Mouse (Mus musculus) forebrain, embryonic 15.5 days (tissue): ENCODE results near the gene Gm17662. TPM values are rescaled to one million over a fixed set of nuclear protein-coding genes. Genes with fewer than 3 reads are reported as not detected.

Source experiments
- ATAC-seq: fragments of 200-750 bp; cut with Nextera tagmentation; replicated peaks from 2 replicates; pipeline ENCODE4 v1.8.0; 2017; ENCODE audit warnings: mild to moderate bottlenecking, moderate TSS enrichment, moderate library complexity
- H3K27ac ChIP-seq: fragments of 300-500 bp; sonication (generic); replicated peaks from 2 replicates; pipeline ENCODE4 v1.5.1; 2015; ENCODE audit warnings: mild to moderate bottlenecking, inconsistent platforms
- H3K27me3 ChIP-seq: fragments of 300-500 bp; sonication (generic); 2 replicates; pipeline ENCODE4 v1.6.1; 2015; ENCODE audit warnings: inconsistent platforms
- H3K36me3 ChIP-seq: fragments of 300-500 bp; sonication (generic); 2 replicates; pipeline ENCODE4 v1.6.1; 2015; ENCODE audit warnings: mild to moderate bottlenecking, inconsistent platforms
- H3K4me1 ChIP-seq: fragments of 300-500 bp; sonication (generic); 2 replicates; pipeline ENCODE4 v1.6.1; 2015; ENCODE audit warnings: inconsistent platforms
- H3K4me2 ChIP-seq: fragments of 300-500 bp; sonication (generic); replicated peaks from 2 replicates; pipeline ENCODE4 v1.6.1; 2015; ENCODE audit warnings: mild to moderate bottlenecking, inconsistent platforms
- H3K4me3 ChIP-seq: fragments of 300-500 bp; sonication (generic); 2 replicates; pipeline ENCODE4 v1.5.1; 2015; ENCODE audit warnings: mild to moderate bottlenecking, inconsistent platforms
- H3K9ac ChIP-seq: fragments of 300-500 bp; sonication (generic); replicated peaks from 2 replicates; pipeline ENCODE4 v1.6.1; 2015; ENCODE audit warnings: mild to moderate bottlenecking, inconsistent platforms
- H3K9me3 ChIP-seq: fragments of 300-500 bp; sonication (generic); 2 replicates; pipeline ENCODE4 v1.6.1; 2016; ENCODE audit warnings: inconsistent platforms
- WGBS: fragments of 180-500 bp; shearing (Covaris S2); methylation state at CpG from one replicate; pipeline ENCODE4 v1.1.7; 2015; ENCODE audit warnings: mixed read lengths; 5-methylcytosine and 5-hydroxymethylcytosine counted together
- polyA plus RNA-seq: library from polyadenylated mRNA; unstranded; fragments of >200 nt; fragmentation: Nextera tagmentation; extraction: Ambion mirVana; gene quantifications from 2 replicates; pipeline ENCODE4 v1.2.1, GENCODE M21; 2015

Gene Gm17662
- polyA plus RNA-seq, 1 experiment from 2014 or later: not detected

GRCm38 (mm10) chr4:104842204-104842603, 14.9 kb upstream of the Gm17662 start:
- no peak overlapping the region for H3K9ac ChIP-seq
- H3K4me3 ChIP-seq: no peak overlapping the region
- no peak overlapping the region for H3K27ac ChIP-seq
- no peaks in the 10 kb centered on the region for H3K27me3 ChIP-seq
- no peaks in the 10 kb centered on the region for H3K9me3 ChIP-seq
- H3K4me2 ChIP-seq: no peak overlapping the region
- no peaks in the 10 kb centered on the region for H3K4me1 ChIP-seq
- ATAC-seq: no peak
- 84% methylated on average over 5 of the region's 5 CpGs for WGBS
- no peaks in the 10 kb centered on the region for H3K36me3 ChIP-seq

DNA sequence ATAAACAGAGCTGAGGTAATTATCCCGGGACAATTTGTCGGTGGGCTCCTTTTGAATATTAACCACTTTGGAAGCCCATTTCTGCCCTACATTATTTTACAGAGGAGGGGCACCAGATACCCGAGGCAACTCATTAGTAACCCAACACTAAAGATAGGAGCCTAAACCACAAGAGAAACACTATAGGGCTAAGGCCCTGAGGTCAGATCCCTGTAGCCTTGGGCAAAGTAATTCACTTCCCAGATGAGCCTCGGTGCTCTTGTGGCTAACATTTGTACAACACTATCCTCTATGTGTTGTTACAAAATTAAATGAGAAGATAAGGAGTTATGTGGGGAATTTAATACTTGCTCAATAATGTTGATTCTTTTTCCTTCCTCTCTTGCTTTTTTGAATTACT, 13.6 kb upstream of the Gm17662 start:
- Histone ChIP-seq H3K9me3 (no peaks in the 10 kb centered on the region), H3K4me2 (no peak overlapping the region), H3K4me1 (no peaks in the 10 kb centered on the region), H3K9ac (no peak overlapping the region), H3K36me3 (no peaks in the 10 kb centered on the region), H3K27ac (no peak overlapping the region), H3K4me3 (no peak overlapping the region), H3K27me3 (no peaks in the 10 kb centered on the region)
- 36% methylated on average over 4 of the region's 4 CpGs for WGBS
- ATAC-seq: no peak

DNA sequence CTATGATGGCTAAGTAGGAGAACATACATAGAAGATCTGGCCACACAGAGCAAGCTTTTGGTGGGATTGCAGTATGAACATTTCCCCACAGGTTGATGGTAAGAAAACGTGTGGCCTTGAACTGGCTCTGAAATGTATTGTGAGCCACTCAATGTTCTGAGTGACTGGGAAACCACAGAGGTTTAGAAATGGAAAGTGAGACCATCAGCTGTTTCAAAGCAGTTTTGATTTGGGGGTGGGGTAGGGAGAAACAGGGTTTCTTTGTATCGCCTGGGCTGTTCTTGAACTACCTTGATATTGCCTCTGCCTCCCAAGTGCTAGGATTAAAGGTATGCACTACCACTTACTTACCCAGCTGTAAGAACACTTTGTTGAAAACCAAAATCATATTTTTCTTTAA, 1.9 kb upstream of the Gm17662 start:
- Histone ChIP-seq H3K4me2 (no peak overlapping the region), H3K27me3 (no peaks in the 10 kb centered on the region), H3K9me3 (no peaks in the 10 kb centered on the region), H3K27ac (no peak overlapping the region), H3K9ac (no peak overlapping the region), H3K36me3 (no peaks in the 10 kb centered on the region), H3K4me3 (no peak overlapping the region), H3K4me1 (no peaks in the 10 kb centered on the region)
- ATAC-seq: no peak
- 85% methylated on average over 2 of the region's 2 CpGs for WGBS

DNA sequence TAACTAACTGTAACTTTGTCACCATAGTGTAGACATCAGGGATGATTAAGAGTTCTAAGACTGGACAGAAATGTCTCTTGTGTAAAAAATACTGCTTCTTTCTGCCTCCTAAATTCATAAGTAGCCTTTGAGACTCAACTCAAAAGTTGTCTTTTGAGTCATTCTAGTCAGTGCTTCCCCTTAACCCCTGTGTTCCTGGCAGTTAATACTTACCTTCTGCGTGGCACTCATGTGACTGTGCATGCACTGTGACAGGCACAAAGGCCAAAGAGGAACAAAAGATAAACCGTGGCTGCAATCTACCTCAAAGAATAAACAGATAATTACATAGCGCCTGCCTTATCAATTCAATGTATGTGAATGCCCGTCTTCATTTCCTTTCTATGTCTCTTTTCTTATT, 694 bp downstream of the Gm17662 start:
- no peaks in the 10 kb centered on the region for H3K36me3 ChIP-seq
- H3K4me3 ChIP-seq: no peak overlapping the region
- no peak overlapping the region for H3K4me2 ChIP-seq
- H3K4me1 ChIP-seq: no peaks in the 10 kb centered on the region
- 63% methylated on average over 4 of the region's 4 CpGs for WGBS
- H3K27ac ChIP-seq: no peak overlapping the region
- no peaks in the 10 kb centered on the region for H3K9me3 ChIP-seq
- H3K27me3 ChIP-seq: no peaks in the 10 kb centered on the region
- no peak overlapping the region for H3K9ac ChIP-seq
- ATAC-seq: no peak

GRCm38 (mm10) chr4:104861241-104861640, 4.1 kb downstream of the Gm17662 start:
- H3K4me1 ChIP-seq: no peaks in the 10 kb centered on the region
- no peak overlapping the region for H3K4me2 ChIP-seq
- no peaks in the 10 kb centered on the region for H3K36me3 ChIP-seq
- WGBS: 75% methylated on average over 8 of the region's 8 CpGs
- H3K27me3 ChIP-seq: no peaks in the 10 kb centered on the region
- ATAC-seq: no peak
- H3K9me3 ChIP-seq: no peaks in the 10 kb centered on the region
- H3K9ac ChIP-seq: no peak overlapping the region
- no peak overlapping the region for H3K27ac ChIP-seq
- H3K4me3 ChIP-seq: no peak overlapping the region

GRCm38 (mm10) chr4:104864397-104864796, 7.3 kb downstream of the Gm17662 start:
- H3K4me1 ChIP-seq: no peaks in the 10 kb centered on the region
- H3K36me3 ChIP-seq: no peaks in the 10 kb centered on the region
- no peak for ATAC-seq
- no peak overlapping the region for H3K27ac ChIP-seq
- H3K9me3 ChIP-seq: no peaks in the 10 kb centered on the region
- H3K9ac ChIP-seq: no peak overlapping the region
- no peak overlapping the region for H3K4me3 ChIP-seq
- no peak overlapping the region for H3K4me2 ChIP-seq
- no peaks in the 10 kb centered on the region for H3K27me3 ChIP-seq
- 96% methylated on average over 1 of the region's 1 CpGs for WGBS

- no peak for ATAC-seq
- Histone ChIP-seq H3K27ac (no peak overlapping the region), H3K9ac (no peak overlapping the region)
Observed at GRCm38 (mm10) chr4:104869581-104869980, 12.5 kb downstream of the Gm17662 start.

GRCm38 (mm10) chr4:104870196-104870595, 13.1 kb downstream of the Gm17662 start:
- ATAC-seq: no peak
- H3K9me3 ChIP-seq: no peaks in the 10 kb centered on the region
- H3K27me3 ChIP-seq: no peaks in the 10 kb centered on the region
- no peak overlapping the region for H3K9ac ChIP-seq
- H3K27ac ChIP-seq: no peak overlapping the region
- H3K4me3 ChIP-seq: no peak overlapping the region
- H3K4me1 ChIP-seq: peaks cover 2% of the 10 kb centered on the region; the same call in 1 of the 2 replicates
- 93% methylated on average over 5 of the region's 5 CpGs for WGBS
- H3K4me2 ChIP-seq: no peak overlapping the region
- H3K36me3 ChIP-seq: no peaks in the 10 kb centered on the region

More at GRCm38 (mm10) chr4:104869581-104869980, 12.5 kb downstream of the Gm17662 start:
- H3K9me3 ChIP-seq: no peaks in the 10 kb centered on the region
- H3K4me1 ChIP-seq: peaks cover 2% of the 10 kb centered on the region; the same call in 1 of the 2 replicates
- no peak overlapping the region for H3K4me2 ChIP-seq
- H3K27me3 ChIP-seq: no peaks in the 10 kb centered on the region
- H3K4me3 ChIP-seq: no peak overlapping the region
- H3K36me3 ChIP-seq: no peaks in the 10 kb centered on the region

DNA sequence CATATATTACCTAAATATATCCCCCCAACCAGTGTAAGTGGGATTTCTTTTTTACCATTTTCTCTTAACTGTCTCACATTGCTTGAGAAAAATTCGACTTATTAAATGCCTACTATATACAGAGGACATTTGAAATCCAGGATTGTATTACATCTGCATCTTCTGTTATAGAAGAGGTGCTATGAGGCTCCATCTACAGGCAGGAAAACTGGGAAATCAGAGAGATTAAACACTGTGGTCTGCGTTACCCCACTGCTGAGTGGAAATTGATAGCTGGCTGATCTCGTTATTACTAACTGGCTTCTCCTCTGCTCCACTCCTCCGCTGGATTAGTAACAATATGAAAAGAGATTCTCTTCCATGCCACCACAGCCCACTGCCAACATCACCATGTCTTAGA, 18.7 kb downstream of the Gm17662 start:
- no peak overlapping the region for H3K9ac ChIP-seq
- no peaks in the 10 kb centered on the region for H3K36me3 ChIP-seq
- 65% methylated on average over 4 of the region's 4 CpGs for WGBS
- ATAC-seq: no peak
- H3K9me3 ChIP-seq: no peaks in the 10 kb centered on the region
- no peaks in the 10 kb centered on the region for H3K27me3 ChIP-seq
- H3K4me3 ChIP-seq: no peak overlapping the region
- H3K27ac ChIP-seq: no peak overlapping the region
- H3K4me2 ChIP-seq: no peak overlapping the region
- peaks cover 2% of the 10 kb centered on the region; the same call in 1 of the 2 replicates for H3K4me1 ChIP-seq

DNA sequence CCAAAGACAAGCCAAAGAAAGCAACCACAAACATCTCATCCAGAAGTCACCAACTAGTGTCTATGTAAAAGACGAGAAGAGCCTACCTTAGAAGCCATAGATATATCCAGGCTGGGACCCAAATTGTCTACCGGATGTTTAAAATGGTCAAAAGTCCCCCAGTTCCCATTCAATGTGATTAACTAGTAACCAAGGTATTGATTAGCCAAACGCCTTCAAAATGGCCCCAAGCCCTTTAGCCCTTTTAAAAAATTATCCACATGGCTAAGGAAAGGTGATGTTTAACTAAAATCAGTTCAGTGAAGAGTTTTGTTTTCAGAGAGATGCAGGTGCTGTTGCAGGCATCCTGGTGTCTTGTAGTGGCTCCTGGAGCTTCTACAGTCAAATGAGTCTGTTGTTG, 19.2 kb downstream of the Gm17662 start, which contains the start of gene C8a:
Gene C8a, minus strand, starts transcription at position 76 of the 400 bp plus-strand sequence.
- Histone ChIP-seq H3K9me3 (no peaks in the 10 kb centered on the region), H3K36me3 (no peaks in the 10 kb centered on the region), H3K4me2 (no peak within 1 kb of the TSS), H3K4me3 (no peak within 1 kb of the TSS), H3K9ac (no peak within 1 kb of the TSS), H3K27ac (no peak within 1 kb of the TSS), H3K27me3 (no peaks in the 10 kb centered on the region), H3K4me1 (peaks cover 2% of the 10 kb centered on the region; the same call in 1 of the 2 replicates)
- no peak for ATAC-seq
- WGBS: 91% methylated on average over 3 of the region's 3 CpGs

DNA sequence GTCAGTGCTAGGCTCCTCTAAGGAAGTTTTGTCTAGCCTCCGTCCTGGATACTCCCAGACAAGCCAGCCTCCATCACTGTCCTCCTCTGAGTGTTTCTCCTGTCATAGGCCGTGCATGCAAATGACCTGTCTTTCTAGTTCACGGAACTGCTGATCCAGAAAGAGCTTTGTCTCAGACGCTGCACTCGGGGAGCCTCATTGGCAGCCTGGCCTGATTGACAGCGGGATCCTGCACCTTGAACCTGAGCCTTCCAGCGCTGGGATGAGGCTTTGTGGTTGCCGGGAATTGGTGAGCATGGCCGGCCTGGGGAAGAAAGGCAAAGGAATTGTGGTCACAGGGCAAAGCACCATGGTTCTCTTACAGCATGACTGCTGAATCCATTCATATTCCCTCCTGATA, 30.4 kb downstream of the Gm17662 start:
- Histone ChIP-seq H3K4me3 (no peak overlapping the region), H3K9ac (no peak overlapping the region), H3K27ac (no peak overlapping the region), H3K9me3 (no peaks in the 10 kb centered on the region), H3K4me1 (peaks cover 12% of the 10 kb centered on the region; the same call in 1 of the 2 replicates), H3K4me2 (no peak overlapping the region), H3K36me3 (no peaks in the 10 kb centered on the region), H3K27me3 (no peaks in the 10 kb centered on the region)
- 40% methylated on average over 9 of the region's 9 CpGs for WGBS
- ATAC-seq: no peak

DNA sequence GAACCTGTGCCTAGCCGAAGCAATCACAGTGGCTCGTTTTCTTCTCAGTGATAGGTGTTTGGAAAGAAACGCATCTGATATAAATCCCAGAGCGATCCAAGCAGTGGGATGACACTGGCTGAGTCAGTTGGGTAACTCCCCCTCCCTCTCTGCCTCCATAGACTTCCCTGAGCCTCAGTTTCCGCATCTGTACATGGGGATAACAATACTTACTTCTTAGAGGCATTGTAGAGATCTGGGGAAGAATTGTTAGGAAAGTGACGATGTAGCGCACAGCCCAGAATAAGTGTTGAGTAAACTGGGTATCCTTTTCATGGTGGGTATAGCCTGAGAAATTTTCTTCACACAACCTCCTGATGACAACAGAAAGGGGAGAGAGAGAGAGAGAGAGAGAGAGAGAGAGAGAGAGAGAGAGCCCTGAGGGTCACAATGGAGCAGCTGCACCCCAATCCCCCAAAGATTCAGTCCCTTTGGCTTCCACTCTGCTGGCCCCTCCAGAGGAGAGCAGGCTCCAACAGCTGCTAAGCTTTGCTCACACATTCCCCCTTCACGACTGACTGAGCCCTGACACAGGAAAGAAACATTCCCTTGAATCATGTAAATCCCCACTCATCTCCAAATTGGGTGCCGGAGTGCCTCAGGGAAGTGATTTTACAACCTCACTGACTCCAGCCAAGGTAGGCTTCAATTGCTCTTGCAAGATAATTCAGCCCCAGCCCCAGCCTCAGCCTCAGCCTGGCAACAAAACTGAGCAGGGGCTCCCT, 31.6 kb downstream of the Gm17662 start:
- Histone ChIP-seq H3K9me3 (no peaks in the 10 kb centered on the region), H3K4me2 (no peak overlapping the region), H3K9ac (no peak overlapping the region), H3K36me3 (no peaks in the 10 kb centered on the region), H3K4me3 (no peak overlapping the region), H3K27ac (no peak overlapping the region), H3K4me1 (peaks cover 17% of the 10 kb centered on the region), H3K27me3 (no peaks in the 10 kb centered on the region)
- WGBS: 74% methylated on average over 9 of the region's 9 CpGs
- ATAC-seq: no peak

- H3K9me3 ChIP-seq: no peaks in the 10 kb centered on the region
- no peak overlapping the region for H3K4me3 ChIP-seq
- H3K9ac ChIP-seq: no peak overlapping the region
- WGBS: 91% methylated on average over 7 of the region's 7 CpGs
- ATAC-seq: no peak
- H3K27me3 ChIP-seq: no peaks in the 10 kb centered on the region
- no peaks in the 10 kb centered on the region for H3K36me3 ChIP-seq
- no peak overlapping the region for H3K4me2 ChIP-seq
- H3K4me1 ChIP-seq: peaks cover 17% of the 10 kb centered on the region
- no peak overlapping the region for H3K27ac ChIP-seq
Observed at GRCm38 (mm10) chr4:104891708-104892107, 34.6 kb downstream of the Gm17662 start.
